Mouse (Mus musculus): Measurements from ENCODE around the gene Vstm2b. TPM values are rescaled to one million over a fixed set of nuclear protein-coding genes. Genes with fewer than 3 reads are reported as not detected.

The Vstm2b gene
- polyA plus RNA-seq, 1 experiment from 2014 or later, result 0.47 TPM

GRCm38 (mm10) chr7:40899376-40900265 lies 1.5 kb downstream of the Vstm2b start:
- Histone ChIP-seq H3K4me3 (ENCODE audit: low read depth, low read length) (peak overlapping the region; percentile 41), H3K9me3 (ENCODE audit: low read depth, low read length) (no peaks in the 10 kb centered on the region), H3K27ac (ENCODE audit: low read depth) (no peak overlapping the region), H3K27me3 (ENCODE audit: insufficient read depth, low read length) (peaks cover 79% of the 10 kb centered on the region), H3K9ac (peak overlapping the region; percentile 26; the same call in 1 of the 2 replicates), H3K36me3 (ENCODE audit: insufficient read depth) (no peaks in the 10 kb centered on the region), H3K4me1 (ENCODE audit: insufficient read depth) (no peaks in the 10 kb centered on the region), H3K4me2 (peak overlapping the region; percentile 74)
- WGBS, result under 1% methylated on average over 61 of the region's 61 CpGs
- TF ChIP-seq CTCF (IDR thresholded peaks at IDR 0.05; ENCODE audit: low read depth), result no peak
- ATAC-seq (ENCODE audit: insufficient read depth) (peak; percentile 59; the same call in 1 of the 2 replicates), DNase-seq (no peak)

GRCm38 (mm10) chr7:40901201-40901600 lies 3.1 kb downstream of the Vstm2b start:
- TF ChIP-seq CTCF (IDR thresholded peaks at IDR 0.05; ENCODE audit: low read depth), result peak; percentile 76
- H3K27me3 ChIP-seq (ENCODE audit: insufficient read depth, low read length), result peaks cover 75% of the 10 kb centered on the region
- no peak overlapping the region for H3K4me3 ChIP-seq (ENCODE audit: low read depth, low read length)
- H3K4me2 ChIP-seq, result no peak overlapping the region
- H3K27ac ChIP-seq (ENCODE audit: low read depth), result no peak overlapping the region
- ATAC-seq (ENCODE audit: insufficient read depth) (peak; percentile 81), DNase-seq (peak; percentile 85)
- no peaks in the 10 kb centered on the region for H3K4me1 ChIP-seq (ENCODE audit: insufficient read depth)
- no peaks in the 10 kb centered on the region for H3K9me3 ChIP-seq (ENCODE audit: low read depth, low read length)
- H3K36me3 ChIP-seq (ENCODE audit: insufficient read depth), result no peaks in the 10 kb centered on the region
- WGBS, result under 1% methylated on average over 16 of the region's 16 CpGs
- no peak overlapping the region for H3K9ac ChIP-seq

GRCm38 (mm10) chr7:40902506-40902905 lies 4.4 kb downstream of the Vstm2b start:
- peak overlapping the region; percentile 20; the same call in 1 of the 2 replicates for H3K4me2 ChIP-seq
- peaks cover 62% of the 10 kb centered on the region for H3K27me3 ChIP-seq (ENCODE audit: insufficient read depth, low read length)
- H3K9ac ChIP-seq, result no peak overlapping the region
- DNase-seq (no peak), ATAC-seq (ENCODE audit: insufficient read depth) (no peak)
- no peak for TF ChIP-seq CTCF (IDR thresholded peaks at IDR 0.05; ENCODE audit: low read depth)
- no peak overlapping the region for H3K27ac ChIP-seq (ENCODE audit: low read depth)
- H3K4me3 ChIP-seq (ENCODE audit: low read depth, low read length), result no peak overlapping the region; the same call in 1 of the 2 replicates
- H3K4me1 ChIP-seq (ENCODE audit: insufficient read depth), result no peaks in the 10 kb centered on the region
- no peaks in the 10 kb centered on the region for H3K9me3 ChIP-seq (ENCODE audit: low read depth, low read length)
- H3K36me3 ChIP-seq (ENCODE audit: insufficient read depth), result no peaks in the 10 kb centered on the region
- 3% methylated on average over 28 of the region's 28 CpGs for WGBS

GRCm38 (mm10) chr7:40906484-40906883 lies 8.4 kb downstream of the Vstm2b start:
- H3K27me3 ChIP-seq (ENCODE audit: insufficient read depth, low read length), result peaks cover 22% of the 10 kb centered on the region
- no peaks in the 10 kb centered on the region for H3K4me1 ChIP-seq (ENCODE audit: insufficient read depth)
- WGBS, result 62% methylated on average over 1 of the region's 1 CpGs
- no peak overlapping the region for H3K9ac ChIP-seq
- H3K27ac ChIP-seq (ENCODE audit: low read depth), result no peak overlapping the region
- TF ChIP-seq CTCF (IDR thresholded peaks at IDR 0.05; ENCODE audit: low read depth), result no peak
- no peaks in the 10 kb centered on the region for H3K9me3 ChIP-seq (ENCODE audit: low read depth, low read length)
- no peaks in the 10 kb centered on the region for H3K36me3 ChIP-seq (ENCODE audit: insufficient read depth)
- H3K4me2 ChIP-seq, result no peak overlapping the region
- no peak for ATAC-seq (ENCODE audit: insufficient read depth)
- DNase-seq, result no peak
- no peak overlapping the region for H3K4me3 ChIP-seq (ENCODE audit: low read depth, low read length)

- H3K36me3 ChIP-seq (ENCODE audit: insufficient read depth), result no peaks in the 10 kb centered on the region
- no peaks in the 10 kb centered on the region for H3K27me3 ChIP-seq (ENCODE audit: insufficient read depth, low read length)
- no peaks in the 10 kb centered on the region for H3K9me3 ChIP-seq (ENCODE audit: low read depth, low read length)
- 67% methylated on average over 3 of the region's 3 CpGs for WGBS
- H3K4me2 ChIP-seq, result no peak overlapping the region
- no peak for ATAC-seq (ENCODE audit: insufficient read depth)
- TF ChIP-seq CTCF (IDR thresholded peaks at IDR 0.05; ENCODE audit: low read depth), result no peak
- no peak overlapping the region for H3K4me3 ChIP-seq (ENCODE audit: low read depth, low read length)
- no peaks in the 10 kb centered on the region for H3K4me1 ChIP-seq (ENCODE audit: insufficient read depth)
- no peak for DNase-seq
- H3K9ac ChIP-seq, result no peak overlapping the region
- no peak overlapping the region for H3K27ac ChIP-seq (ENCODE audit: low read depth)
These were observed 18.6 kb downstream of the Vstm2b start for GRCm38 (mm10) chr7:40916761-40917160.

- WGBS, result 71% methylated on average over 2 of the region's 2 CpGs
- no peak overlapping the region for H3K4me3 ChIP-seq (ENCODE audit: low read depth, low read length)
- H3K9ac ChIP-seq, result no peak overlapping the region
- H3K36me3 ChIP-seq (ENCODE audit: insufficient read depth), result no peaks in the 10 kb centered on the region
- DNase-seq (no peak), ATAC-seq (ENCODE audit: insufficient read depth) (no peak)
- no peaks in the 10 kb centered on the region for H3K27me3 ChIP-seq (ENCODE audit: insufficient read depth, low read length)
- no peaks in the 10 kb centered on the region for H3K4me1 ChIP-seq (ENCODE audit: insufficient read depth)
- no peak for TF ChIP-seq CTCF (IDR thresholded peaks at IDR 0.05; ENCODE audit: low read depth)
- H3K27ac ChIP-seq (ENCODE audit: low read depth), result no peak overlapping the region
- no peaks in the 10 kb centered on the region for H3K9me3 ChIP-seq (ENCODE audit: low read depth, low read length)
- H3K4me2 ChIP-seq, result no peak overlapping the region
These were observed 22.0 kb downstream of the Vstm2b start for GRCm38 (mm10) chr7:40920118-40920517.

GRCm38 (mm10) chr7:40921281-40921680 lies 23.2 kb downstream of the Vstm2b start:
- Histone ChIP-seq H3K27me3 (ENCODE audit: insufficient read depth, low read length) (no peaks in the 10 kb centered on the region), H3K4me1 (ENCODE audit: insufficient read depth) (no peaks in the 10 kb centered on the region), H3K4me2 (no peak overlapping the region), H3K4me3 (ENCODE audit: low read depth, low read length) (no peak overlapping the region), H3K27ac (ENCODE audit: low read depth) (no peak overlapping the region), H3K9me3 (ENCODE audit: low read depth, low read length) (no peaks in the 10 kb centered on the region), H3K36me3 (ENCODE audit: insufficient read depth) (no peaks in the 10 kb centered on the region), H3K9ac (no peak overlapping the region)
- ATAC-seq (ENCODE audit: insufficient read depth) (no peak), DNase-seq (no peak)
- 69% methylated on average over 6 of the region's 6 CpGs for WGBS
- TF ChIP-seq CTCF (IDR thresholded peaks at IDR 0.05; ENCODE audit: low read depth), result no peak
